Mouse (Mus musculus): ENCODE data around the gene Cd27. TPM values are rescaled to one million over a fixed set of nuclear protein-coding genes. Genes with fewer than 3 reads are reported as not detected.

Gene Cd27
- polyA plus RNA-seq, 1 experiment, result 0.04 TPM

DNA sequence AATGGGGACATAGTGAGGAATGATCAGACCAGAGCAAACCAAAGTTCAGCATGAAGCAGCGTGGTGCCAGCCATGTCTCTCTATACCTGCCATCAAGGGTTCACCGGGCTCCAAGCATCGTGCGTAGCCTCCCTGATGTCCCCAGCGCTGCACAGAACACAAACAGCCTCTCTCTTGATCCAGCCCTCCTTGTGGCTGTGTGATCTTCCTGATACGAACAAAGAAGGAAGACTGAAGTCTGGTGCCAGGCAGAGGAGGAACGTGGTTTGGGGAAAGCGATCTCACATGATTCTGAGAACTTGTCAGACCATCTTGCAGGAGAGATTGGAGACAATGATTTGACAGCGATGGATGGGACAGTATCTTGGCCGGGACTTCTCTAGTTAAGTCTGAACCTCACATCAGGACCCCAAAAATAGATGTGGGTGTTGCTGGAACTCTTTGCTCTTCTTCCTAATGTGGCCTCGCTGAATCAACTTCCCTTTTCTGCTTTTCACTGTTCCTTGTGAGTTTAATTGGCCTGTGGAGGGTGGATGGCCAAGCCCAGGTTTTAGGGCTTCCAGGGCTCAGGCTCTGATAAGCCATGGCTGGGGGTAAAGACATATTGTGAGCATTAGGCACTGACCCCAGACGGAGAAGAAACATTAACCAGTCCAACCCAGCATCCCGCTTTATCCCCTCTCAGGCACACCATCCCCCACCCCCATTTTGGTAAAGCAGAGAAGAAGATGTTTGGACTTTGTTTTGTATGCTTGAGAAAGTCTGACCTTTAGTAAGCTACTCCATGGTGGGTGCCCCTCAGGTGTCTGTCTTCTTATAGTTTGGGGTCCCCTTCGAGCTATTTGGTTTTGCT is 17.3 kb upstream of the Cd27 start:
- Histone ChIP-seq H3K27me3 (ENCODE audit: control insufficient read depth) (no peaks in the 10 kb centered on the region), H3K9me3 (ENCODE audit: control insufficient read depth, low read length) (no peaks in the 10 kb centered on the region), H3K4me3 (replicated peaks) (no peak overlapping the region), H3K36me3 (ENCODE audit: control insufficient read depth) (no peaks in the 10 kb centered on the region), H3K4me1 (ENCODE audit: control insufficient read depth) (peaks cover 2% of the 10 kb centered on the region; the same call in 1 of the 2 replicates)
- no peak for TF ChIP-seq TAL1 (IDR thresholded peaks at IDR 0.05; ENCODE audit: low read length)
- TF ChIP-seq GATA1 (IDR thresholded peaks at IDR 0.05; ENCODE audit: low read length), result no peak

DNA sequence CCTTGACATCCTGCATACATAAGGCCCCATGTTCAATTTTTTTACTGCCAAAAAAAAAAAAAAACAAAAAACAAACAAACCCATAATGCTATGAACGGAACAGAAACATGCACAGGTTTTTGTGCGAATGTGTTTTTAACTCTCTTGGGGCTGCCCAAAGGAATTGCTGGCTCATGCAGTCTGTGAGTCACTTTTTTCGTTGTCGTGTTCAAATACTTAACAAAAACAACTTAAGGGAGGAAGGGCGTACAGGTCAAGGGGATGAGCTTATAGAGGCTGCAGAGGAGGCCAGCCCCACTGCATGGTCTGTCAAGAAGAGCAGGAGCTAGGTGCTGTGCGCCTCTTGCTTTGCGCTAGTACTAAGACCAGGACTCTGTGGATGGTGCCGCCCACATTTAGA is 15.9 kb upstream of the Cd27 start:
- Histone ChIP-seq H3K4me3 (replicated peaks) (no peak overlapping the region), H3K36me3 (ENCODE audit: control insufficient read depth) (no peaks in the 10 kb centered on the region), H3K9me3 (ENCODE audit: control insufficient read depth, low read length) (no peaks in the 10 kb centered on the region), H3K27me3 (ENCODE audit: control insufficient read depth) (no peaks in the 10 kb centered on the region), H3K4me1 (ENCODE audit: control insufficient read depth) (peaks cover 2% of the 10 kb centered on the region; the same call in 1 of the 2 replicates)
- no peak for TF ChIP-seq GATA1 (IDR thresholded peaks at IDR 0.05; ENCODE audit: low read length)
- no peak for TF ChIP-seq TAL1 (IDR thresholded peaks at IDR 0.05; ENCODE audit: low read length)

DNA sequence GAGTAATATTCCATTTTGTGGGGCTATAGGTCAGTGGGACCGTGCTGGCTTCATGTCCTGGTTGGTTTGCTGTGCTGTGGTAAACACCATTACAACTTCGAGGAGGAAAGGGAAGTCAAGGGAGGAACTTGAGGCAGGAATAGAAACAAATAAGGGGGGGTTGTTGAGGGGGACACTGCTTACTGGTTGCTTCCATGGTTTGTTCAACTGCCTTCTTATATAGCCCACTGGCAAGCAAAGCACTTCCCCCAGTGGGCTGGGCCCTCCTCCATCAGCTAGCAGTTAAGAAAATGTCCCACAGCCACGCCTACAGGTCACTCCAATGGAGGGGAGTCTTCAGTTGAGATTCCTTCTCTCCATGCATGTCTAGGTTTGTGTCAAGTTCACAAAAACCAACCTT is 15.5 kb upstream of the Cd27 start:
- no peaks in the 10 kb centered on the region for H3K9me3 ChIP-seq (ENCODE audit: control insufficient read depth, low read length)
- no peaks in the 10 kb centered on the region for H3K27me3 ChIP-seq (ENCODE audit: control insufficient read depth)
- H3K4me3 ChIP-seq (replicated peaks), result no peak overlapping the region
- H3K4me1 ChIP-seq (ENCODE audit: control insufficient read depth), result peaks cover 2% of the 10 kb centered on the region; the same call in 1 of the 2 replicates
- no peaks in the 10 kb centered on the region for H3K36me3 ChIP-seq (ENCODE audit: control insufficient read depth)
- no peak for TF ChIP-seq GATA1 (IDR thresholded peaks at IDR 0.05; ENCODE audit: low read length)
- TF ChIP-seq TAL1 (IDR thresholded peaks at IDR 0.05; ENCODE audit: low read length), result no peak

- Histone ChIP-seq H3K4me1 (ENCODE audit: control insufficient read depth) (no peaks in the 10 kb centered on the region), H3K9me3 (ENCODE audit: control insufficient read depth, low read length) (no peaks in the 10 kb centered on the region)
- TF ChIP-seq GATA1 (IDR thresholded peaks at IDR 0.05; ENCODE audit: low read length) (no peak), TAL1 (IDR thresholded peaks at IDR 0.05; ENCODE audit: low read length) (no peak)
Observed at GRCm38 (mm10) chr6:125244551-125244950, 7.7 kb upstream of the Cd27 start.

DNA sequence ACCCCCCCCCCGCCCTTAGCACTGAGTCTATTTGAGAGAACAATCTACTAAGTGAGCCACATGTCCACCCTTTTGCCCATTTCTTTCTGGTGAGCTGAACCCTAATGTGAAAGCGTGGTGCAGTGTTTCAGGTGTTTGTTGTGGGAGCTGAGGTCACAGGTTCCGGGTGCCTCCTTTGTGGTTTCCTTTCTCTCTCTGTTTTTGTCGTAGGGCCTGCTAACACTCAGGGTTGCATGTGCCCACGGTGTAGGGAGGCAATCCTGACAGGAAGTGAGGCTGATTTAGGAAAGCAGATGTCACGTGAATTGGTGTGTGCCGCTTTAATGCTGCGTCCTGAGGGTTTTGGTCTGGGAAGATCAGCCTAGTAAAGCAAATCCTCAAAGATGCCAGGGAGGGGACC is 4.8 kb upstream of the Cd27 start:
- TF ChIP-seq TAL1 (IDR thresholded peaks at IDR 0.05; ENCODE audit: low read length) (no peak), GATA1 (IDR thresholded peaks at IDR 0.05; ENCODE audit: low read length) (no peak)
- no peaks in the 10 kb centered on the region for H3K36me3 ChIP-seq (ENCODE audit: control insufficient read depth)
- no peaks in the 10 kb centered on the region for H3K4me1 ChIP-seq (ENCODE audit: control insufficient read depth)

More at GRCm38 (mm10) chr6:125244551-125244950, 7.7 kb upstream of the Cd27 start:
- H3K4me3 ChIP-seq (replicated peaks), result no peak overlapping the region
- no peaks in the 10 kb centered on the region for H3K27me3 ChIP-seq (ENCODE audit: control insufficient read depth)
- H3K36me3 ChIP-seq (ENCODE audit: control insufficient read depth), result no peaks in the 10 kb centered on the region

DNA sequence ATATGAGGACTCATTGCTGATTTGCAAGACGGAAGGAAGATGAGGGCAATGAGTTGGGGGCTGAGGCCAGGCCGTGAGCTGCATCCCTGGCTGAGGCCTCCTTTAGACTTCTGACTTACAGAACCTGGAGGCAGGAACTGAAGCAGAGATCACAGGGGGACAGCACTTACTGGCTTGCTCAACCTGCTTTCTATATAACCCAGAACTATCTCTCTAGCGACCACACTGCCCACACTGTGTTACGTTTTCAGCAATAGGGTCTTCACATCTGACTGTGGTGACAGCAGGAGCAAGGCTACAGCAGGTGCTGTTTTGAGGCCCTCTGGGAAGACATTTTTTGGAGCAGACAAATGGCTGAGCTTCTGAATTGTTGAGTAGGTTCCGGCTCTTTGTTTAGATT is 3.8 kb upstream of the Cd27 start:
- Histone ChIP-seq H3K27me3 (ENCODE audit: control insufficient read depth) (no peaks in the 10 kb centered on the region), H3K4me1 (ENCODE audit: control insufficient read depth) (no peaks in the 10 kb centered on the region), H3K4me3 (replicated peaks) (no peak overlapping the region), H3K36me3 (ENCODE audit: control insufficient read depth) (no peaks in the 10 kb centered on the region), H3K9me3 (ENCODE audit: control insufficient read depth, low read length) (no peaks in the 10 kb centered on the region)
- TF ChIP-seq TAL1 (IDR thresholded peaks at IDR 0.05; ENCODE audit: low read length) (no peak), GATA1 (IDR thresholded peaks at IDR 0.05; ENCODE audit: low read length) (no peak)

More for the DNA sequence above, 4.8 kb upstream of the Cd27 start:
- Histone ChIP-seq H3K4me3 (replicated peaks) (no peak overlapping the region), H3K27me3 (ENCODE audit: control insufficient read depth) (no peaks in the 10 kb centered on the region), H3K9me3 (ENCODE audit: control insufficient read depth, low read length) (no peaks in the 10 kb centered on the region)

DNA sequence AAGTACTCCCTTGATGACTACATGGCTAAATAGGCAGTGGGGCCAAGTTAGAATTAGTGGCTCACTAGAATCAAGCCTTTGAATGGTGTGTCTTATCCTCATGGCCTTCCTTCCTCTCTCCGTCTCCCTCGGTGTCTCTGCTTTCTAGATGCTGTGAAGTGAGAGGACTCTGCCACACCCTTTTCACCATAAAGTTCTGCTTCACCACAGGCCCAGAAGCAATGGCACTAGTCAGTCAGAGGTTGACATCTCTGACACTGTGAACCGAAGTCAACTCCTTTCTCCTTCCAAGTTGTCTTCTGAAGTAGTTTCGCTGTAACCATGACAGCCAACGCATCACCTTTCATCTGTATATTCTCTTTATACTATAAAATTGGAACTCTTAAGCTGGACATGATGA is 2.7 kb upstream of the Cd27 start:
- no peaks in the 10 kb centered on the region for H3K4me1 ChIP-seq (ENCODE audit: control insufficient read depth)
- TF ChIP-seq TAL1 (IDR thresholded peaks at IDR 0.05; ENCODE audit: low read length), result no peak
- TF ChIP-seq GATA1 (IDR thresholded peaks at IDR 0.05; ENCODE audit: low read length), result no peak
- H3K27me3 ChIP-seq (ENCODE audit: control insufficient read depth), result no peaks in the 10 kb centered on the region
- H3K4me3 ChIP-seq (replicated peaks), result no peak overlapping the region
- H3K9me3 ChIP-seq (ENCODE audit: control insufficient read depth, low read length), result no peaks in the 10 kb centered on the region
- no peaks in the 10 kb centered on the region for H3K36me3 ChIP-seq (ENCODE audit: control insufficient read depth)

GRCm38 (mm10) chr6:125238396-125238795 is 1.6 kb upstream of the Cd27 start:
- no peaks in the 10 kb centered on the region for H3K36me3 ChIP-seq (ENCODE audit: control insufficient read depth)
- no peak for TF ChIP-seq TAL1 (IDR thresholded peaks at IDR 0.05; ENCODE audit: low read length)
- TF ChIP-seq GATA1 (IDR thresholded peaks at IDR 0.05; ENCODE audit: low read length), result no peak
- no peak overlapping the region for H3K4me3 ChIP-seq (replicated peaks)
- H3K27me3 ChIP-seq (ENCODE audit: control insufficient read depth), result no peaks in the 10 kb centered on the region
- peaks cover 2% of the 10 kb centered on the region; the same call in 1 of the 2 replicates for H3K4me1 ChIP-seq (ENCODE audit: control insufficient read depth)
- no peaks in the 10 kb centered on the region for H3K9me3 ChIP-seq (ENCODE audit: control insufficient read depth, low read length)

DNA sequence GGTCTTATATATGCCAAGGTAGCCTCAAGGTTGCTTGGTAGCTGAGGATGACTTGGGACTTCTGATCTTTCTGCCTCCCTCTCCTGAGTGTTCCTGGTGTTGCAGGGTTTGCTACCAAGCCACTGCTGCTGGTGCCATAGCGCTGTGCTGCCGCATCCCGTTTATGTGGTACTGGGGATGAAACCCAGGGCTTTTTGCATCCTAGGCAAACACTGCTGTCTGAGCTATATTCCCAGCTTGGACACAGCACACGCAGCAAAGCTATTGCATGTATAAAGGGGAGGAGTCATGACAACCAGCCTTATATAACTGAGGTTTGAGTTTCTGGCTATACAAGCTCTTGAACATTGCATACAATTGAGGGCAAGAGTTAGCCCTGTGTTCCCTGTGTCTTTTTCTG is 611 bp upstream of the Cd27 start:
- Histone ChIP-seq H3K4me1 (ENCODE audit: control insufficient read depth) (peaks cover 11% of the 10 kb centered on the region), H3K36me3 (ENCODE audit: control insufficient read depth) (no peaks in the 10 kb centered on the region)
- TF ChIP-seq TAL1 (IDR thresholded peaks at IDR 0.05; ENCODE audit: low read length) (no peak), GATA1 (IDR thresholded peaks at IDR 0.05; ENCODE audit: low read length) (no peak)

More for the DNA sequence above, 611 bp upstream of the Cd27 start:
- H3K9me3 ChIP-seq (ENCODE audit: control insufficient read depth, low read length), result no peaks in the 10 kb centered on the region
- H3K4me3 ChIP-seq (replicated peaks), result no peak overlapping the region
- no peaks in the 10 kb centered on the region for H3K27me3 ChIP-seq (ENCODE audit: control insufficient read depth)

All from erythroblast, embryonic 14.5 days (primary cell).